Comparison of ENCODE assay signal across 8 mouse cellular contexts in genomic region chr11:97663528-97664338, GRCm38 (mm10). TPM values are rescaled to one million over a fixed set of nuclear protein-coding genes. Genes with fewer than 3 reads are reported as not detected.
DNase-seq lines count a peak whose midpoint lies in the region; ATAC-seq and TF ChIP-seq lines count a peak whose summit lies in the region.

No protein-coding gene starts in this region.

- peak overlapping the region; percentile 88 for H3K4me3 ChIP-seq in liver, adult 2 months (ENCODE audit: insufficient read depth, low read depth, low read length)
- H3K4me3 ChIP-seq in heart, embryonic 10.5 days: peak overlapping the region; percentile 91
- H3K4me3 ChIP-seq in kidney, embryonic 14.5 days (ENCODE audit: low read length): peak overlapping the region; percentile 90
- H3K4me3 ChIP-seq in macrophage (ENCODE audit: inconsistent target): peak overlapping the region; percentile 45

- H3K9ac ChIP-seq in liver, adult 2 months (ENCODE audit: low read depth, low read length): peak overlapping the region; percentile 82
- H3K9ac ChIP-seq in kidney, embryonic 14.5 days (ENCODE audit: low read depth, low read length): peak overlapping the region; percentile 92

- H3K36me3 ChIP-seq in liver, adult 2 months (ENCODE audit: control insufficient read depth, insufficient read depth, low read length): no peaks in the 10 kb centered on the region
- H3K36me3 ChIP-seq in heart, embryonic 10.5 days: peaks cover 36% of the 10 kb centered on the region
- H3K36me3 ChIP-seq in kidney, embryonic 14.5 days (ENCODE audit: control insufficient read depth, insufficient read depth, low read length): peaks cover 30% of the 10 kb centered on the region
- H3K36me3 ChIP-seq in macrophage (ENCODE audit: inconsistent target): peaks cover 24% of the 10 kb centered on the region

- no peaks in the 10 kb centered on the region for H3K79me2 ChIP-seq in liver, adult 2 months (ENCODE audit: control insufficient read depth, insufficient read depth, low read length)
- H3K79me2 ChIP-seq in macrophage (ENCODE audit: inconsistent target): peaks cover 14% of the 10 kb centered on the region; the same call in 1 of the 2 replicates

- H3K27me3 ChIP-seq in liver, adult 2 months (ENCODE audit: control insufficient read depth, insufficient read depth, low read length): no peaks in the 10 kb centered on the region
- H3K27me3 ChIP-seq in heart, embryonic 10.5 days (ENCODE audit: insufficient read depth, poor library complexity, severe bottlenecking): 0 out of 2 replicates have a peak, but pooled peaks cover 11% of the 10 kb centered on the region
- peaks cover 2% of the 10 kb centered on the region; the same call in 1 of the 2 replicates for H3K27me3 ChIP-seq in kidney, embryonic 14.5 days (ENCODE audit: control insufficient read depth, insufficient read depth, low read length)

- H3K9me3 ChIP-seq in heart, embryonic 10.5 days: no peaks in the 10 kb centered on the region
- H3K9me3 ChIP-seq in kidney, embryonic 14.5 days (ENCODE audit: control insufficient read depth, low read length): no peaks in the 10 kb centered on the region

- no peak for DNase-seq in liver, adult 2 months (ENCODE audit: extremely low read depth, low read depth, low spot score)
- no peak for DNase-seq in liver
- DNase-seq in cerebellum, postnatal 14 days: peak; percentile 46 to 54
- DNase-seq in heart, embryonic 10.5 days (ENCODE audit: low spot score): no peak
- DNase-seq in thymus, postnatal 0 days (ENCODE audit: low spot score): peak; percentile 45
- DNase-seq in right cerebral cortex, postnatal 10 days (ENCODE audit: low spot score in 2 of 2): no peak

- TF ChIP-seq POLR2A in liver, adult 2 months (IDR thresholded peaks at IDR 0.05; ENCODE audit: extremely low read depth, insufficient read depth, low read length): no peak

- TF ChIP-seq CTCF in liver, adult 2 months (IDR thresholded peaks at IDR 0.05; ENCODE audit: low read depth, low read length): no peak

- ATAC-seq in kidney, embryonic 14.5 days (ENCODE audit: low FRiP score, low TSS enrichment): peak; percentile 45; the same call in 1 of the 2 replicates

- peak overlapping the region; percentile 22; the same call in 1 of the 2 replicates for H3K27ac ChIP-seq in liver, adult 2 months (replicated peaks; ENCODE audit: insufficient read depth, low read depth, low read length)
- peak overlapping the region; percentile 97 for H3K27ac ChIP-seq in heart, embryonic 10.5 days
- H3K27ac ChIP-seq in kidney, embryonic 14.5 days (ENCODE audit: low read depth, low read length): peak overlapping the region; percentile 91
- no peak overlapping the region for H3K27ac ChIP-seq in macrophage

- peak overlapping the region; percentile 89 for H3K4me2 ChIP-seq in kidney, embryonic 14.5 days (replicated peaks; ENCODE audit: low read depth, low read length)

- H3K4me1 ChIP-seq in liver, adult 2 months (ENCODE audit: control insufficient read depth, insufficient read depth, low read length): peaks cover 12% of the 10 kb centered on the region
- peaks cover 69% of the 10 kb centered on the region for H3K4me1 ChIP-seq in heart, embryonic 10.5 days
- H3K4me1 ChIP-seq in kidney, embryonic 14.5 days (ENCODE audit: control insufficient read depth, insufficient read depth, low read length): peaks cover 43% of the 10 kb centered on the region

- WGBS in liver, adult 2 months: 2% methylated on average over 49 of the region's 57 CpGs
- WGBS in heart, embryonic 10.5 days: under 1% methylated on average over 43 of the region's 57 CpGs
- WGBS in kidney, embryonic 14.5 days: 0% methylated on average over 26 of the region's 57 CpGs
- 3% methylated on average over 40 of the region's 57 CpGs for WGBS in macrophage (ENCODE audit: missing documents)

RNA-seq across cellular contexts. Expression of gene Mllt6, which starts 0.5 kb away (rescaled TPM):
- total RNA-seq in liver, adult 2 months (2014; rRNA removed): 3.8 and 6.0 TPM in 2 replicates
- polyA plus RNA-seq in liver, adult 2 months (2012; rRNA removed): 8.9 and 11.2 TPM in 2 replicates
- polyA plus RNA-seq in heart, embryonic 10.5 days (2016; fragmentation: Nextera tagmentation; extraction: Ambion mirVana): 1.7 and 2.2 TPM in 2 replicates
- 5.7 and 10.0 TPM in 2 replicates for polyA plus RNA-seq in kidney, embryonic 14.5 days (2014; fragmentation: Nextera tagmentation; extraction: Ambion mirVana)
- total RNA-seq in macrophage (2018; cell fraction: chromatin; rRNA removed): 100 to 1,000 TPM in 18 of 26 experiments, 10 to 100 TPM in 8; 46.5 to 707 (median 220) TPM
- total RNA-seq in macrophage (2018; cell fraction: cytosol; rRNA removed): 10 to 100 TPM; 22.9 to 78.9 (median 49.8) TPM
- 100 to 1,000 TPM in 17 of 26 experiments, 10 to 100 TPM in 9; 29.9 to 419 (median 127) TPM for total RNA-seq in macrophage (2018; cell fraction: nucleus; rRNA removed)
- 8.7 to 23.8 TPM (median 10.1 TPM) in 3 replicates for polyA plus RNA-seq in macrophage (2018)
- polyA plus RNA-seq in thymus, postnatal 0 days (2015; fragmentation: Nextera tagmentation; extraction: Ambion mirVana): 1.9 and 2.4 TPM in 2 replicates

RNA-seq across cellular contexts. Expression of gene Cisd3, which starts 21.9 kb away (rescaled TPM):
- 35.7 and 41.0 TPM in 2 replicates for total RNA-seq in liver, adult 2 months (2014; rRNA removed)
- 73.6 and 94.5 TPM in 2 replicates for polyA plus RNA-seq in liver, adult 2 months (2012; rRNA removed)
- polyA plus RNA-seq in heart, embryonic 10.5 days (2016; fragmentation: Nextera tagmentation; extraction: Ambion mirVana): 49.8 and 52.8 TPM in 2 replicates
- 30.5 and 34.2 TPM in 2 replicates for polyA plus RNA-seq in kidney, embryonic 14.5 days (2014; fragmentation: Nextera tagmentation; extraction: Ambion mirVana)
- total RNA-seq in macrophage (2018; cell fraction: chromatin; rRNA removed): 1 to 10 TPM in 23 of 26 experiments, not detected in 3; 1.3 to 8.3 (median 3.4) TPM
- total RNA-seq in macrophage (2018; cell fraction: cytosol; rRNA removed): 10 to 100 TPM in 25 of 26 experiments, 1 to 10 TPM in 1; 8.5 to 24.4 (median 14.3) TPM
- 10 to 100 TPM in 1 of 26 experiments, 1 to 10 TPM in 25; 2.2 to 10.3 (median 5.7) TPM for total RNA-seq in macrophage (2018; cell fraction: nucleus; rRNA removed)
- polyA plus RNA-seq in macrophage (2018): 9.0 to 17.9 TPM (median 13.7 TPM) in 3 replicates
- polyA plus RNA-seq in thymus, postnatal 0 days (2015; fragmentation: Nextera tagmentation; extraction: Ambion mirVana): 35.0 and 40.4 TPM in 2 replicates

RNA-seq across cellular contexts. Expression of gene Epop, which starts 34.2 kb away (rescaled TPM):
- total RNA-seq in liver, adult 2 months (2014; rRNA removed): 0.37 and 0.67 TPM in 2 replicates
- polyA plus RNA-seq in liver, adult 2 months (2012; rRNA removed): 2.5 and 3.5 TPM in 2 replicates
- polyA plus RNA-seq in heart, embryonic 10.5 days (2016; fragmentation: Nextera tagmentation; extraction: Ambion mirVana): 1.9 and 8.5 TPM in 2 replicates
- polyA plus RNA-seq in kidney, embryonic 14.5 days (2014; fragmentation: Nextera tagmentation; extraction: Ambion mirVana): 6.3 and 6.9 TPM in 2 replicates
- 1 to 10 TPM in 3 of 26 experiments, under 1 TPM in 9, not detected in 14; 0.30 to 3.2 (median 0.61) TPM for total RNA-seq in macrophage (2018; cell fraction: chromatin; rRNA removed)
- 1 to 10 TPM in 18 of 26 experiments, under 1 TPM in 8; 0.48 to 5.2 (median 1.3) TPM for total RNA-seq in macrophage (2018; cell fraction: cytosol; rRNA removed)
- 1 to 10 TPM in 9 of 26 experiments, under 1 TPM in 17; 0.36 to 2.3 (median 0.78) TPM for total RNA-seq in macrophage (2018; cell fraction: nucleus; rRNA removed)
- polyA plus RNA-seq in macrophage (2018): 0.43 to 2.7 TPM (median 0.68 TPM) in 3 replicates
- 1.8 and 2.2 TPM in 2 replicates for polyA plus RNA-seq in thymus, postnatal 0 days (2015; fragmentation: Nextera tagmentation; extraction: Ambion mirVana)

RNA-seq across cellular contexts. Expression of gene Pcgf2, which starts 36.6 kb away (rescaled TPM):
- 0.34 and 0.37 TPM in 2 replicates for total RNA-seq in liver, adult 2 months (2014; rRNA removed)
- polyA plus RNA-seq in liver, adult 2 months (2012; rRNA removed): 5.6 and 12.0 TPM in 2 replicates
- 9.7 and 13.5 TPM in 2 replicates for polyA plus RNA-seq in heart, embryonic 10.5 days (2016; fragmentation: Nextera tagmentation; extraction: Ambion mirVana)
- polyA plus RNA-seq in kidney, embryonic 14.5 days (2014; fragmentation: Nextera tagmentation; extraction: Ambion mirVana): 19.3 and 23.1 TPM in 2 replicates
- total RNA-seq in macrophage (2018; cell fraction: chromatin; rRNA removed): 10 to 100 TPM in 4 of 26 experiments, 1 to 10 TPM in 22; 1.5 to 14.1 (median 5.0) TPM
- total RNA-seq in macrophage (2018; cell fraction: cytosol; rRNA removed): 1 to 10 TPM; 1.3 to 4.5 (median 2.8) TPM
- 10 to 100 TPM in 1 of 26 experiments, 1 to 10 TPM in 24, under 1 TPM in 1; 0.79 to 11.9 (median 3.8) TPM for total RNA-seq in macrophage (2018; cell fraction: nucleus; rRNA removed)
- polyA plus RNA-seq in macrophage (2018): 3.7 to 7.5 TPM (median 3.9 TPM) in 3 replicates
- polyA plus RNA-seq in thymus, postnatal 0 days (2015; fragmentation: Nextera tagmentation; extraction: Ambion mirVana): 4.8 and 5.4 TPM in 2 replicates

RNA-seq across cellular contexts. Expression of gene Psmb3, which starts 39.5 kb away (rescaled TPM):
- 281 and 313 TPM in 2 replicates for total RNA-seq in liver, adult 2 months (2014; rRNA removed)
- 299 and 334 TPM in 2 replicates for polyA plus RNA-seq in liver, adult 2 months (2012; rRNA removed)
- polyA plus RNA-seq in heart, embryonic 10.5 days (2016; fragmentation: Nextera tagmentation; extraction: Ambion mirVana): 517 and 557 TPM in 2 replicates
- 525 and 539 TPM in 2 replicates for polyA plus RNA-seq in kidney, embryonic 14.5 days (2014; fragmentation: Nextera tagmentation; extraction: Ambion mirVana)
- 10 to 100 TPM; 10.0 to 72.1 (median 43.9) TPM for total RNA-seq in macrophage (2018; cell fraction: chromatin; rRNA removed)
- 100 to 1,000 TPM in 17 of 26 experiments, 10 to 100 TPM in 9; 79.3 to 179 (median 122) TPM for total RNA-seq in macrophage (2018; cell fraction: cytosol; rRNA removed)
- 10 to 100 TPM; 15.5 to 75.8 (median 38.9) TPM for total RNA-seq in macrophage (2018; cell fraction: nucleus; rRNA removed)
- polyA plus RNA-seq in macrophage (2018): 79.7 to 207 TPM (median 133 TPM) in 3 replicates
- 711 and 747 TPM in 2 replicates for polyA plus RNA-seq in thymus, postnatal 0 days (2015; fragmentation: Nextera tagmentation; extraction: Ambion mirVana)

Comparison
In these comparisons a context has a peak if more than half of its experiments do, and no peak if none do; other contexts are left out.
1. DNase-seq: peak in cerebellum, postnatal 14 days (2 of 2) and thymus, postnatal 0 days (single experiment); none in liver, adult 2 months (single experiment), liver (single experiment), heart, embryonic 10.5 days (single experiment) and right cerebral cortex, postnatal 10 days (0 of 2).
2. Peak in every context shown above with its lines, with median percentiles within 50 percentile points of each other: H3K4me3 ChIP-seq.